Mouse (Mus musculus): ENCODE data around the gene Palm2. TPM values are rescaled to one million over a fixed set of nuclear protein-coding genes. Genes with fewer than 3 reads are reported as not detected.

The Palm2 gene
- total RNA-seq, 2 experiments from 2014 or later: 4.1 to 9.1 TPM

- DNase-seq: no peak
Observed at GRCm38 (mm10) chr4:57622816-57623215, 188.8 kb downstream of the Palm2 start.

- DNase-seq: no peak
Observed at GRCm38 (mm10) chr4:57624819-57625218, 190.8 kb downstream of the Palm2 start.

- DNase-seq: no peak
Observed at GRCm38 (mm10) chr4:57625306-57625705, 191.3 kb downstream of the Palm2 start.

GRCm38 (mm10) chr4:57625756-57626155, 191.7 kb downstream of the Palm2 start:
- DNase-seq: no peak

GRCm38 (mm10) chr4:57626921-57627320, 192.9 kb downstream of the Palm2 start:
- no peak for DNase-seq

- no peak for DNase-seq
Observed at GRCm38 (mm10) chr4:57632386-57632785, 198.3 kb downstream of the Palm2 start.

- DNase-seq: no peak
Observed at GRCm38 (mm10) chr4:57633052-57633451, 199.0 kb downstream of the Palm2 start.

GRCm38 (mm10) chr4:57634956-57635355, 200.9 kb downstream of the Palm2 start:
- DNase-seq: no peak

GRCm38 (mm10) chr4:57636782-57637482, 202.9 kb downstream of the Palm2 start:
- DNase-seq: no peak

- DNase-seq: no peak
Observed at GRCm38 (mm10) chr4:57637636-57638386, 203.8 kb downstream of the Palm2 start.

- DNase-seq: no peak
Observed at GRCm38 (mm10) chr4:57638941-57639340, 204.9 kb downstream of the Palm2 start.

- no peak for DNase-seq
Observed at GRCm38 (mm10) chr4:57640222-57640621, 206.2 kb downstream of the Palm2 start.

- no peak for DNase-seq
Observed at GRCm38 (mm10) chr4:57640971-57641370, 206.9 kb downstream of the Palm2 start.

- no peak for DNase-seq
Observed at GRCm38 (mm10) chr4:57650994-57651393, 216.9 kb downstream of the Palm2 start.

GRCm38 (mm10) chr4:57651547-57651946, 217.5 kb downstream of the Palm2 start:
- no peak for DNase-seq

GRCm38 (mm10) chr4:57652185-57652904, 218.3 kb downstream of the Palm2 start:
- DNase-seq: no peak

GRCm38 (mm10) chr4:57655966-57656365, 221.9 kb downstream of the Palm2 start:
- no peak for DNase-seq

GRCm38 (mm10) chr4:57656388-57656787, 222.3 kb downstream of the Palm2 start:
- no peak for DNase-seq

GRCm38 (mm10) chr4:57656861-57657260, 222.8 kb downstream of the Palm2 start:
- DNase-seq: no peak

- no peak for DNase-seq
Observed at GRCm38 (mm10) chr4:57660470-57660869, 226.4 kb downstream of the Palm2 start.

- DNase-seq: no peak
Observed at GRCm38 (mm10) chr4:57666101-57666500, 232.1 kb downstream of the Palm2 start.

GRCm38 (mm10) chr4:57670813-57671469, 236.9 kb downstream of the Palm2 start:
- no peak for DNase-seq

- DNase-seq: no peak
Observed at GRCm38 (mm10) chr4:57672541-57672940, 238.5 kb downstream of the Palm2 start.
